Mouse (Mus musculus): ENCODE results near the gene St3gal4. TPM values are rescaled to one million over a fixed set of nuclear protein-coding genes. Genes with fewer than 3 reads are reported as not detected.
A peak's percentile ranks its signal among the peaks of the same experiment; 100 is the strongest.

Gene St3gal4
- polyA plus RNA-seq (2012; rRNA removed) (14.5 and 17.0 TPM in 2 replicates), polyA plus RNA-seq (2014; fragmentation: Nextera tagmentation; extraction: Ambion mirVana) (35.6 and 36.3 TPM in 2 replicates)

GRCm38 (mm10) chr9:35119168-35119567 is at the start of gene St3gal4:
TSS of gene St3gal4 (minus strand) at chr9:35119268.
- 80% methylated on average over 6 of the region's 6 CpGs for WGBS
- no peaks in the 10 kb centered on the region for H3K9me3 ChIP-seq (ENCODE audit: control insufficient read depth, low read length)
- H3K9ac ChIP-seq (ENCODE audit: low read depth, low read length, severe bottlenecking), result no peak within 1 kb of the TSS
- no peak within 1 kb of the TSS for H3K4me3 ChIP-seq (replicated peaks; ENCODE audit: low read length)
- no peak within 1 kb of the TSS for H3K4me2 ChIP-seq (replicated peaks; ENCODE audit: low read depth, low read length, severe bottlenecking)
- no peaks in the 10 kb centered on the region for H3K27me3 ChIP-seq (ENCODE audit: control insufficient read depth, insufficient read depth, low read length)
- 0 out of 2 replicates have a peak within 1 kb of the TSS, but pooled peaks have one; percentile 84 for H3K27ac ChIP-seq (replicated peaks; ENCODE audit: low read depth, low read length)
- no peak for ATAC-seq (ENCODE audit: low FRiP score, low read depth)
- H3K36me3 ChIP-seq (ENCODE audit: control insufficient read depth, insufficient read depth, low read length), result 0 out of 2 replicates have a peak, but pooled peaks cover 8% of the 10 kb centered on the region
- no peak for DNase-seq (ENCODE audit: low spot score)
- TF ChIP-seq POLR2A (IDR thresholded peaks at IDR 0.05; ENCODE audit: borderline replicate concordance, extremely low read depth, insufficient read depth, insufficient read length), result no peak
- peaks cover 31% of the 10 kb centered on the region for H3K4me1 ChIP-seq (ENCODE audit: control insufficient read depth, insufficient read depth, low read length)

GRCm38 (mm10) chr9:35166798-35167635 is 47.9 kb upstream of the St3gal4 start:
- no peaks in the 10 kb centered on the region for H3K27me3 ChIP-seq (ENCODE audit: control insufficient read depth, insufficient read depth, low read length)

GRCm38 (mm10) chr9:35166144-35166797 is 47.2 kb upstream of the St3gal4 start:
- no peaks in the 10 kb centered on the region for H3K9me3 ChIP-seq (ENCODE audit: control insufficient read depth, low read length)
- TF ChIP-seq POLR2A (IDR thresholded peaks at IDR 0.05; ENCODE audit: borderline replicate concordance, extremely low read depth, insufficient read depth, insufficient read length), result no peak
- no peaks in the 10 kb centered on the region for H3K4me1 ChIP-seq (ENCODE audit: control insufficient read depth, insufficient read depth, low read length)
- no peak overlapping the region for H3K4me3 ChIP-seq (replicated peaks; ENCODE audit: low read length)
- 28% methylated on average over 3 of the region's 3 CpGs for WGBS
- H3K4me2 ChIP-seq (replicated peaks; ENCODE audit: low read depth, low read length, severe bottlenecking), result no peak overlapping the region
- DNase-seq (ENCODE audit: low spot score), result peak; percentile 79
- ATAC-seq (ENCODE audit: low FRiP score, low read depth), result peak; percentile 81
- no peak overlapping the region for H3K9ac ChIP-seq (ENCODE audit: low read depth, low read length, severe bottlenecking)
- no peak overlapping the region for H3K27ac ChIP-seq (replicated peaks; ENCODE audit: low read depth, low read length)
- peaks cover 19% of the 10 kb centered on the region for H3K36me3 ChIP-seq (ENCODE audit: control insufficient read depth, insufficient read depth, low read length)
- no peaks in the 10 kb centered on the region for H3K27me3 ChIP-seq (ENCODE audit: control insufficient read depth, insufficient read depth, low read length)

More at GRCm38 (mm10) chr9:35166798-35167635, 47.9 kb upstream of the St3gal4 start:
- TF ChIP-seq POLR2A (IDR thresholded peaks at IDR 0.05; ENCODE audit: borderline replicate concordance, extremely low read depth, insufficient read depth, insufficient read length), result no peak
- peaks cover 17% of the 10 kb centered on the region for H3K36me3 ChIP-seq (ENCODE audit: control insufficient read depth, insufficient read depth, low read length)
- no peaks in the 10 kb centered on the region for H3K4me1 ChIP-seq (ENCODE audit: control insufficient read depth, insufficient read depth, low read length)
- no peak overlapping the region for H3K9ac ChIP-seq (ENCODE audit: low read depth, low read length, severe bottlenecking)
- DNase-seq (ENCODE audit: low spot score) (no peak), ATAC-seq (ENCODE audit: low FRiP score, low read depth) (no peak)
- no peak overlapping the region for H3K4me2 ChIP-seq (replicated peaks; ENCODE audit: low read depth, low read length, severe bottlenecking)
- H3K27ac ChIP-seq (replicated peaks; ENCODE audit: low read depth, low read length), result no peak overlapping the region
- H3K4me3 ChIP-seq (replicated peaks; ENCODE audit: low read length), result no peak overlapping the region
- H3K9me3 ChIP-seq (ENCODE audit: control insufficient read depth, low read length), result no peaks in the 10 kb centered on the region
- WGBS, result 68% methylated on average over 9 of the region's 9 CpGs

- no peak for ATAC-seq (ENCODE audit: low FRiP score, low read depth)
- 68% methylated on average over 5 of the region's 5 CpGs for WGBS
- H3K4me3 ChIP-seq (replicated peaks; ENCODE audit: low read length), result no peak overlapping the region
- no peak for TF ChIP-seq POLR2A (IDR thresholded peaks at IDR 0.05; ENCODE audit: borderline replicate concordance, extremely low read depth, insufficient read depth, insufficient read length)
- no peaks in the 10 kb centered on the region for H3K27me3 ChIP-seq (ENCODE audit: control insufficient read depth, insufficient read depth, low read length)
- peaks cover 7% of the 10 kb centered on the region; the same call in 1 of the 2 replicates for H3K36me3 ChIP-seq (ENCODE audit: control insufficient read depth, insufficient read depth, low read length)
- no peaks in the 10 kb centered on the region for H3K9me3 ChIP-seq (ENCODE audit: control insufficient read depth, low read length)
- no peak overlapping the region for H3K4me2 ChIP-seq (replicated peaks; ENCODE audit: low read depth, low read length, severe bottlenecking)
- DNase-seq (ENCODE audit: low spot score), result no peak
- no peak overlapping the region for H3K9ac ChIP-seq (ENCODE audit: low read depth, low read length, severe bottlenecking)
- H3K4me1 ChIP-seq (ENCODE audit: control insufficient read depth, insufficient read depth, low read length), result no peaks in the 10 kb centered on the region
- H3K27ac ChIP-seq (replicated peaks; ENCODE audit: low read depth, low read length), result no peak overlapping the region
These were observed 45.2 kb upstream of the St3gal4 start for GRCm38 (mm10) chr9:35164142-35164874.
